Mouse (Mus musculus) kidney, adult 11 months (tissue): Measurements from ENCODE around the gene Aldh16a1.
A peak's percentile ranks its signal among the peaks of the same experiment; 100 is the strongest.
"Not testable (repeated sequence)": the region's sequence is repeated elsewhere in the genome, so short reads cannot be mapped to it uniquely, and the experiment has no call there.

ENCODE experiments used
- DNase-seq: peaks from one replicate; pipeline ENCODE4 v3.0.0; 2022

The Aldh16a1 gene

GRCm38 (mm10) chr7:45110089-45110488 lies 44.3 kb downstream of the Aldh16a1 start:
- DNase-seq = not testable (repeated sequence)

DNA sequence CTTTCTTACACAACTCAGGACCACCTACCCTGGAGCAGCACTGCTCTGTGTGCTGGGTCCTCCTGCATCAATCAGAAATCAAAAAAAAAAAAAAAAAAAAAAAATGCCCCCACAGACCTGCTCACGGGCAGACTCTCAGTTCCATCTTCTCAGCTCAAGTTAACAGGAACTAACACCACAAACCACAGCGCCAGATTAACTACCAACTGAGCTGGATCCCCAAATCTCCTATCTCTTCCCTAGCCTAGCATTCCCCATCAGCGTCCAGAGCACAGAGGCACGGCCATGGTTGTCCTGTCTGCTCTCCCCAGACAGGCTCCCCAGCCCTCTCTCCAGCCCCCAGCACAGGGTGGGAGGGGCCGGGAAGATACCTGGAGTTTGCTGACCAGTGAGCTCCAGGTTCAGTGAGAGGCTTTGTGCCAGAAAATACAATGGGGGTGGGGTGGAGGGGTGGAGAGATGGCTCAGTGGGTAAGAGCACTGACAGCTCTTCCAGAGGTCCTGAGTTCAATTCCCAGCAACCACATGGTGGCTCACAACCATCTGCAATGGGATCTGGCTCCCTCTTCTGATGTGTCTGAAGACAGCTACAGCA lies 47.2 kb downstream of the Aldh16a1 start:
- no peak for DNase-seq

GRCm38 (mm10) chr7:45106441-45106840 lies 47.9 kb downstream of the Aldh16a1 start:
- DNase-seq = no peak

- DNase-seq = no peak
Observed at GRCm38 (mm10) chr7:45105491-45105890, 48.9 kb downstream of the Aldh16a1 start.

GRCm38 (mm10) chr7:45104941-45105340 lies 49.4 kb downstream of the Aldh16a1 start:
- no peak for DNase-seq

- DNase-seq = peak; percentile 98
Observed at GRCm38 (mm10) chr7:45103652-45104180, 50.7 kb downstream of the Aldh16a1 start, which contains the start of gene Fcgrt. Gene Fcgrt, minus strand, starts transcription at chr7:45103851.

- peak; percentile 66 for DNase-seq
Observed at GRCm38 (mm10) chr7:45102940-45103585, 51.3 kb downstream of the Aldh16a1 start.

DNA sequence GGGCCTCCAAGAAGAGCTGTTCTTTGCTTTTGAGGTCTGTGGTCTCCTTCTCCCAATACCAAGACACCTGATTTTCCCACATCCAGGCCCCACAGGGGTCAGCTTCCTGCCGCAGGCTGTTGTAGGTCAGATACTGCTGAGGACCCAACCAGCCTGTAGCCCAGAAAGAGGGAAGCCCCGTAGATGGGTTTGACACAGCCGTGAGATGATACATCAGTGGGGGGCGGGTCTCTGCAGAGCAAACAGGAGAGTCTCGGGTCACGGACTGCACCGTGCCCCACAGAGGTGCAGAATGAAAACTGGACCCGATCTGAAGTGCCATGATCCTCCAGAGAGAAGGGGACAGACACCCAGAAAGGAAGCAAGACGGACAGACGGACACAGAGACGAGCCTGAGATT lies 51.9 kb downstream of the Aldh16a1 start:
- no peak for DNase-seq

GRCm38 (mm10) chr7:45100046-45100445 lies 54.3 kb downstream of the Aldh16a1 start:
- DNase-seq = no peak

- no peak for DNase-seq
Observed at GRCm38 (mm10) chr7:45098541-45099240, 55.7 kb downstream of the Aldh16a1 start.

DNA sequence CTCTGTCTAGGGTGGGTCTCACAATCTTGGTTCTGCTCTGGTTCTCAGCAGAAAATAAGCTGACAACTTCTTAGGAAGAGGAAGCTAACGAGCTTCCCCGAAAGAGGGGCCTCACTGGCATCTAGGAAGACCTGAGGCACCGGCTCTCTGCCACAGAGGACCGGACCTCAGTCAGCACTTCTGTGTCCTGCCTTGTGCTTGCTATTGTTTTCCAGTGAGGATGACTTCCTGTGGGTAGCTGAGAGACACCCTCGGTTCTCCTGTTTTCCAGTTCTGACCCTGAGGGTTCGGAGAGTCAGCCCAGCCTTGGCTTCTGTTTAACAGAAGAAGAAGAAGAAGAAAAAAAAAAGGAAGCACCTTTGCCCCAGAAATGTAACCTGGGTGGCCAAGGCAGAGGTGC lies 56.9 kb downstream of the Aldh16a1 start:
- DNase-seq = no peak

GRCm38 (mm10) chr7:45095965-45096364 lies 58.4 kb downstream of the Aldh16a1 start:
- DNase-seq = not testable (repeated sequence)

DNA sequence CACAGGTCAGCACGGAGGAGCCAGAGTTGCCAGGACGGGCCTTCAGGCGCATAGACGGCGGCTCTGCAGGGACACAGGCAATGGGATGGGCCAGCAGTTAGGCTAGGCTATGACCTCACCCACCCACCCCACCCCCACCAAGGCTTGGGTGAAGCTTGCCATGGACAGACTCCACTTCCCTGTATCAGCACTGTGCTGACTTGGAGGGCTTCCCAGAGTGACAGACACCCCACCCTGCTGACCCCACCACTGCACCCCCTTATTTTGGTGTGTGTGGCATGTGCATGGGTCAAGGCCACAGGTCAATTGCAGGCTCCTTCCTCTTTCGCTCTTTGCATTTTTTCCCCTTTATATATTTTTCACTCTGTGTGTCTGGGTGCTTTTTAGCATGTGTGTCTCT lies 59.0 kb downstream of the Aldh16a1 start:
- DNase-seq = no peak

- no peak for DNase-seq
Observed at GRCm38 (mm10) chr7:45094121-45094520, 60.3 kb downstream of the Aldh16a1 start.

DNA sequence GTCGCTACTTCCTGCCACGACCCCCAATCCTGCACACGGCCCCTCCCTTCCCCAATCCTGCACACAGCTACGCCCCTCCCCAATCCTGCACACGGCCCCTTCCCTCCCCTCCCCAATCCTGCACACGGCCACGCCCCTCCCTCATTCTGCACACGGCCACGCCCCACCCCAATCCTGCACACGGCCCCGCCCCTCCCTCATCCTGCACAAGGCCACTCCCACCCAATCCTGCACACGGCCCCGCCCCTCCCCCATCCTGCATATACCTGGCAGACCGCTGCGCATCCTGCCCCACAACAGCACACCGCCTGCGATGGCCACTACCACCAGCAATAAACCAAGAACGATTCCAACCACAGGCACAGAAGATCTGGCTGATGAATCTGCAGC lies 60.9 kb downstream of the Aldh16a1 start:
- no peak for DNase-seq

DNA sequence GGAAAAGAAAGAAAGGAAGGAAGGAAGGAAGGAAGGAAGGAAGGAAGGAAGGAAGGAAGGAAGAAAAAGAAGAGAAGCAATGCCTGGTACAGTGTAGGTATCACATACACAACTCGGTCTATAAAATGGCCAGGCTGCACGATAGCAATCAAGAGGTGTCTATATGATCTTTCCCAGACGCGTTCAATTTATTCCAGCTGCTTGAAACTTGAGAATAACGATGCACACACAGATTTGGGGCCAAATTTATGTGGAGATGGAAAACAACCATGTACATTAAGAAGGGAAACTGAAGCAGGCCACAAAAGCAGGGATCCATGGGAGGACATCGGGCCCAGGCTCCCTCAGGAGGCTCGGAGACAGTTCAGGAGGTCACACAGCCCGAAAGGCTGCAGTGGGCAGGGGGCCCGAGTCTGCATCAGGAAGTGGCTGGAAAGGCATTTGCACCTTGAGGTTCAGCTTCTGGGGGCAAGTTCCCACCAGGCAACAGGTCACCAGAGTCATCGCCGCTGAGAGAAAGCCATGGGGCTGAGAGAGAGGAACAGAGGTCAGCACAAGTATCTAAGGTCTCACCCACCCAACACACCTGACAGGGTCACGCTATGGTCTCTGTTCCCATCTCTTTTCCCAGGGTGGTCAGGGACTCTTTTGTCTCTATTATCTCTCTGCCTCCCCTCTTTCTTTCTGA lies 61.4 kb downstream of the Aldh16a1 start:
- no peak for DNase-seq

GRCm38 (mm10) chr7:45092048-45092447 lies 62.3 kb downstream of the Aldh16a1 start, which contains the start of gene Rcn3:
Gene Rcn3, minus strand, starts transcription at chr7:45092221.
- DNase-seq = peak; percentile 66

GRCm38 (mm10) chr7:45091001-45091990 lies 63.1 kb downstream of the Aldh16a1 start:
- DNase-seq = no peak
